Mouse (Mus musculus) ES-E14 (cell line): ENCODE data around the gene Adamtsl4. TPM values are rescaled to one million over a fixed set of nuclear protein-coding genes. Genes with fewer than 3 reads are reported as not detected.

Source experiments
- DNase-seq: peaks from one replicate; pipeline ENCODE4 v3.0.0-alpha.2; 2013; ENCODE audit warnings: low read depth, low spot score
- H3K27ac ChIP-seq: 2 replicates; pipeline ENCODE4 v1.5.1; 2012; ENCODE audit warnings: low read depth, mild to moderate bottlenecking, low read length, moderate library complexity, mixed read lengths; ENCODE audit not compliant: poor library complexity, insufficient read depth, severe bottlenecking
- H3K36me3 ChIP-seq: 2 replicates; pipeline ENCODE4 v1.6.1; 2012; ENCODE audit warnings: mild to moderate bottlenecking, low read length, moderate library complexity, mixed read lengths; ENCODE audit not compliant: control insufficient read depth, poor library complexity, insufficient read depth, severe bottlenecking
- H3K4me1 ChIP-seq, 2 experiments: fragments of 150-350 bp in 1 of 2; sonication (generic) in 1 of 2; 2 replicates each; pipeline ENCODE4 v1.6.1; 2012; ENCODE audit warnings: low read length in 2 of 2, mild to moderate bottlenecking in 1 of 2, mixed read lengths in 1 of 2; ENCODE audit not compliant: control insufficient read depth in 2 of 2, insufficient read depth in 2 of 2, poor library complexity in 1 of 2
- H3K4me3 ChIP-seq, 2 experiments: fragments of 150-350 bp in 1 of 2; sonication (generic) in 1 of 2; 2 replicates each; pipeline ENCODE4 v1.5.1; 2012; ENCODE audit warnings: low read length in 2 of 2, low read depth in 1 of 2, mild to moderate bottlenecking in 1 of 2, mixed read lengths in 1 of 2; ENCODE audit not compliant: insufficient read depth in 1 of 2, poor library complexity in 1 of 2, severe bottlenecking in 1 of 2
- H3K9ac ChIP-seq: 2 replicates; pipeline ENCODE4 v1.6.1; 2012; ENCODE audit warnings: low read depth, mild to moderate bottlenecking, low read length, mixed read lengths; ENCODE audit not compliant: poor library complexity, insufficient read depth, severe bottlenecking
- H3K9me3 ChIP-seq: fragments of 150-350 bp; sonication (generic); 2 replicates; pipeline ENCODE4 v1.6.1; 2012; ENCODE audit warnings: low read depth, mild to moderate bottlenecking, low read length; ENCODE audit not compliant: control insufficient read depth, insufficient read depth
- CHD2 ChIP-seq: IDR thresholded peaks from 2 replicates; pipeline ENCODE4 v1.6.1; 2014; ENCODE audit warnings: mild to moderate bottlenecking, low read depth, low read length, inconsistent platforms
- HCFC1 ChIP-seq: IDR thresholded peaks from 2 replicates; pipeline ENCODE4 v1.6.1; 2012; ENCODE audit warnings: low read length, inconsistent platforms, borderline replicate concordance; ENCODE audit not compliant: insufficient read depth
- MAFK ChIP-seq: IDR thresholded peaks from 2 replicates; pipeline ENCODE4 v1.6.1; 2014; ENCODE audit warnings: mild to moderate bottlenecking, low read depth, low read length, inconsistent platforms; ENCODE audit not compliant: insufficient read depth
- ZC3H11A ChIP-seq: IDR thresholded peaks from 2 replicates; pipeline ENCODE4 v1.6.1; 2012; ENCODE audit warnings: low read depth, mild to moderate bottlenecking, inconsistent platforms, low read length, borderline replicate concordance
- ZNF384 ChIP-seq: IDR thresholded peaks from 2 replicates; pipeline ENCODE4 v1.6.1; 2012; ENCODE audit warnings: low read depth, low read length, inconsistent platforms
- in situ Hi-C, 2 experiments: fragments of 600-800 bp; cut with MboI; formaldehyde crosslinking; loops; one replicate each; pipeline ENCODE4 v1.15.1; 2025; ENCODE audit warnings: low sequenced_read_pairs in 2 of 2, inconsistent platforms in 1 of 2; ENCODE audit not compliant: unreplicated experiment in 2 of 2
- total RNA-seq: library from RNA; depleted of rRNA; stranded (reverse); fragments of 300-350 nt; gene quantifications from 2 replicates; pipeline ENCODE4 v1.2.3, GENCODE M21; 2012

Adamtsl4 gene
- total RNA-seq, 1 experiment: 1.9 TPM

DNA sequence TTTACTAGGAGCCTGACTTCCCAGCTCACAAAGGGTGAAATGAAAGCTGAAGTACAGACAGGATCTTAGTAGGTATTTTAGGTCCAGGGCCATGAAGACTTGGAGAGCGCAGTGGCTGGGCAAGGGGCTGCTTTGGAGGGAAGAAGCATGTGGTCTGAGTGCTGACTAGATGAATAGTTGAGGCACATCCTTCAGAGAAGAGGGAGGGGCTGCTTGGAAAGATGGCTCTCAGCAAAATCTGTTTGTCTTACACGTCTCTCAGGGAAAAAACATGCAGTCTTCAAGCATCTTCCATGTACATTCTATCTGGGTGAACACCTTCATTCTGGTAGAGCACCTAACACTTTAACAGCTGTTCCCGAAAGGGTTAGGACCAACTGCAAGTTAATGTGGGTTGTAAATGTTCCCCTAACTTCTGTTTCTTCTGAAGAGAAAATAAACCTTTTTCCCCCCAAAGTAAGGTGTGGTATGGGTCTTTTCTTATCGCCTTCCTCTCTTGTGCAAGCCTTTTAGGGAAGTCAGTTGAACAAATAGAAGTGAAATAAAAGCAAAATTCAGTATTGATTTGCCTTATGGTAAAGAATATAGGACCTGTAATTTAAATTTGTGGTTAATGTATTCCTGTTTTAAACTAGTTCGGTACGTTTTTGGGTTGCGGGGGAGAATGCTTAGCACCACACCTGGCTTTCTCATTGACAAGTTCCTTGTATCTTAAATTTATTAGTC is 24.8 kb downstream of the Adamtsl4 start:
- peak overlapping the region; percentile 59 to 74; a peak in 3 of 4 replicates for H3K4me3 ChIP-seq
- H3K27ac ChIP-seq: peak overlapping the region; percentile 81
- peak overlapping the region; percentile 60; the same call in 1 of the 2 replicates for H3K9ac ChIP-seq
- DNase-seq: no peak
- in situ Hi-C loops: no loop called here
- no peaks in the 10 kb centered on the region for H3K9me3 ChIP-seq
- H3K36me3 ChIP-seq: peaks cover 35% of the 10 kb centered on the region
- TF ChIP-seq CHD2 (peak; percentile 22; the same call in 1 of the 2 replicates), HCFC1 (no peak)
- peaks cover 4 to 6% of the 10 kb centered on the region in 2 experiments; a peak in 2 of 4 replicates for H3K4me1 ChIP-seq

- H3K4me1 ChIP-seq: peaks cover 0 to 7% of the 10 kb centered on the region in 2 experiments; a peak in 3 of 4 replicates
- no peaks in the 10 kb centered on the region for H3K9me3 ChIP-seq
- in situ Hi-C loops: no loop called here
- no peak for DNase-seq
- H3K27ac ChIP-seq: peak overlapping the region; percentile 81; the same call in 1 of the 2 replicates
- TF ChIP-seq MAFK (no peak), CHD2 (peak; percentile 31; the same call in 1 of the 2 replicates)
- H3K4me3 ChIP-seq: peak overlapping the region; percentile 59 to 74
- H3K36me3 ChIP-seq: peaks cover 35% of the 10 kb centered on the region
- peak overlapping the region; percentile 60; the same call in 1 of the 2 replicates for H3K9ac ChIP-seq
Measured at GRCm38 (mm10) chr3:95661945-95662715, 25.6 kb downstream of the Adamtsl4 start.

DNA sequence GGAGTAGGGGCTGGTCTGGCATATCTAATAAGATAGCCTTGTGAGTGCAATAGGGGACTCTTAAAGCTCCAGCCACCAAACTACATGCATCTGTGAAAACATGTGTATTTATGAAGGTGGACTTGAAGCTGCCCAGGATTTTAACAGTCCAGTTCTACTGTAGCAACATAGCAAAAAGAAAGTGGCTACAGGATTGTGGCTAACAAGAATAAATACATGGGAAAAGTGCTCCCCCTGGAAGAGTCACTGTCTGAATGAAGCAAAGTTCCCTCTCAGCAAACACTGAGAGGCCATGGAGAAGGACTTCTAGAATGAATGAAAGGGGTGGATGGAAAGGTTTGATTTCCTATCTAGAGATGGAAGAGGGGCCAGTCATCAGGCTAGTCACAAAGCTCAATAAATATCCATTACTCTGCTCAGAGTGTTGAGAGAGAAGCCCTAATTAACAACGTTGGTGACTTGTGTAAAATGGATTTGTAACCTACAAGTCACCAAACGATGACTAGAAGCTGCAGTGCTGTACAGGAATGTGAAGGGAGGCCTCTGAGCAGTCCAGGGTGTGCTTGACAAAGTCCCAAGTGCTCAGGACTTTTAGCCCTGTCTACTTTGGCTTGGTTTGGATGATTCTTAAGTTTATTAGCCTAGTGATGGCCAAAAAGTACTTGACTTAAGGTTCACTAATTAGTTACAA is 26.8 kb downstream of the Adamtsl4 start:
- H3K9me3 ChIP-seq: no peaks in the 10 kb centered on the region
- no peak for DNase-seq
- peak overlapping the region; percentile 65; the same call in 1 of the 2 replicates for H3K27ac ChIP-seq
- no peak for TF ChIP-seq ZC3H11A
- no peak for TF ChIP-seq CHD2
- TF ChIP-seq MAFK: no peak
- TF ChIP-seq ZNF384: no peak
- no peak for TF ChIP-seq HCFC1
- peaks cover 0 to 7% of the 10 kb centered on the region in 2 experiments; a peak in 3 of 4 replicates for H3K4me1 ChIP-seq
- peak overlapping the region; percentile 98; the same call in 1 of the 2 replicates for H3K9ac ChIP-seq
- in situ Hi-C loops: no loop called here
- peaks cover 35% of the 10 kb centered on the region for H3K36me3 ChIP-seq
- peak overlapping the region; percentile 74 to 97 for H3K4me3 ChIP-seq

DNA sequence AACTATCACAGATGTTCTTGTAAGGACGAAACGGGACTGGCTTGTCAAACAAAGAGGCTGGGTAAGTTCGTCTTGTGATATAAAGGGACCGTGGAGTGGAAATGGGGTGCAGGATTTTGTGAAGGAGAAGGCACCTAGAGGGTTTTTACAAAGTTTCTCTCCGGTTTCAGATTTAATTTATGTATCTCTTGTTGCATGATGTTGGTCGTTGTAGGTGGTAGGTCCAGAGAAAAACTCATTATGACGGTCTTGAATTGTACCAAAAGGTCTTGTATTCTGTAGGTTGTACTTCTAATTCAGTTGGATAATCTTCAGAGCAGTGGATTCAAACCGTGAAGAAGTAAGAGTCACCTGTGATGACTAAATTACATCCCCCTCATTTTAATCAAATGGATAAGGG is 27.8 kb downstream of the Adamtsl4 start:
- peak overlapping the region; percentile 97; the same call in 1 of the 2 replicates for H3K27ac ChIP-seq
- H3K9ac ChIP-seq: peak overlapping the region; percentile 98
- H3K36me3 ChIP-seq: peaks cover 34% of the 10 kb centered on the region
- no peak for TF ChIP-seq ZC3H11A
- peaks cover 0 to 13% of the 10 kb centered on the region in 2 experiments; a peak in 2 of 4 replicates for H3K4me1 ChIP-seq
- in situ Hi-C loops: no loop called here
- H3K9me3 ChIP-seq: no peaks in the 10 kb centered on the region
- H3K4me3 ChIP-seq: peak overlapping the region; percentile 74 to 97
- no peak for DNase-seq
